Mouse (Mus musculus) thymus, postnatal 10 days (tissue): ENCODE data around the gene Aimp2.

ENCODE experiments used
- DNase-seq, 2 experiments: peaks; one replicate each; pipeline ENCODE4 v3.0.0; 2021; ENCODE audit warnings: low spot score in 2 of 2

Aimp2 gene

DNA sequence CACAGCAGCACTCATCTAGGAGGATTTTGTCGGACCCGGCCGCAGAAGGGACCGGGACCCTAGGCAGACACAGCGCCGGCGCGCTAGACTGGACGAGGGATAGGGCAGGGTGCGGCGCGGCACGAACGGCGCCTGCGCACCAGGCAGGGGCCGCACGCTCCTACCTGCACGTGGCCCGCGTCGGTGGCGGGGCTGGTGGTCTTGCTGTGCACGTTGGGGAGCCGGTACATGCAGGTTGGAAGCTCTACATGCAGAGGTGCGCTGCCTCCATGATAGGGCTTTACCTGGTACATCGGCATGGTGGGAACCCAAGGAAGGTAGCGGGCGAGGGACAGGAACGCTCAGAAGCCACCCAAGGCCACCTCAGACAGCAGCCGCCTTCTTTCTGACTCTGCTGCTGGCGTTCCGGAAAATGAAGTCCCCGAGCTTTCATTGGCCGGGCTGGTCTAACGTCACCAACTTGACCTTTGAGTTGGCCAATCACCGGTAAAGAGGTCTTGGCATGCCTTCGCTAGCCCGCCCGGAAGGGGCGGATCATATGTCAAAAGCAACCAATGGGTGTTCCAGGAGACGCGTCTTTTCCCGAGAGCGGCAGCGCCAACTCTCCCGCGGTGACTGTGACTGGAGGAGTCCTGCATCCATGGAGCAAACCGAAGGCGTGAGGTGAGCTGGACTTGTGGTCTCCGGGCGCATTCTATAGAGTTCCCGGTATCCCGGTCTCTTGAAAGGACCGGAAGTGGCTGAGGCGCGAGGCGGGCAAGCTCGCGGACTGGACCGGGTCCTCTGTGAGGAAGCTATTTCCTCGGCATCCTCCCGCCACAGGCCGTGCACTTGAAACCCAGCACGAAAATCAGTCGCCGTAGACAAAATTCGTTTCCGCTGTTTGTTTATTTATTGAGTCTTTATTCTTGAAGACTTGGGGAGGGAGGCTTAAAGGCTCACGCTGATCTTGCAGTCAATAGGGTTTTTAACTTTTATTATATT, at the start of gene Aimp2, which contains the start of gene Pms2:
Gene Aimp2, minus strand, starts transcription at position 431 of the 984 bp plus-strand sequence.
Gene Pms2, plus strand, starts transcription at position 548 of the 984 bp plus-strand sequence.
- peak; percentile 89 to 91 for DNase-seq

DNA sequence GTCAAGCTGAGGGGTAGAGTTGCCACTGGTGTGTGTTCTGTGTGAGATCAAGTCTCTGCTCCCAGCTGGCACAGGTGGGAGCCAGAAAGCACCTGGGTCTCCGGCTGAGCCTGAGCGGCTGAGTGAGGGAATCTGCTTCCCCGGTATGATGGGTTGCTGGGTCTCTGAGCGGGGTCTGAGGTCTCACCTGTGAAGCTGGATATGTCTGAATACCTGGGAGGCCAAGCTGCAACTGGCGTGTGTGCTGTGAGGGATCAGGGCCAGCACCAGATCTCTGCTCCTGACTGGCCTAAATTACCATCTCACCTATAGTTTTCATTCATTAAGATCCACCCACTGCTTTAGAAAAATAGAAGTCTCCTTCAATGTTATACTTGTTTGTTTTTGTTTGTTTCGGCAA, 47.5 kb upstream of the Aimp2 start:
- no peak for DNase-seq

DNA sequence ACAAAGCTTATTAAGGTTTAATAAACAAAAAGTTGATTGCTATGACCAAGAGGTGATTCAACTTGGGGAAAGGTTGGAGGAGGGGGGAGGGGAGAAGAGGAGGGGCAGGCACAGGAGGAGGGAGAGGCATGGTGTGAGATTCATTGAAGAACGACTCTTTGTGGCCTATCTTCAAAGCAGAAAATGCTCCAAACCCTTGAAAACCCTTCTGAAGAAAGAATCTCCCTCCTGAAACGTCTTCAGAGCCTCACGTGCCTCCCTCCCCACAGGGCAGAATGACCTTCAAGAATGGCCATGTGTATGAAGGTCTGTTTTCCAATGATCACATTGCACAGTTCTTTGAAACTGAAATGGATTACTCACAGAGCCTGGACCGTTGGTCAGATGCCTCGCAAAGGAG, 40.4 kb upstream of the Aimp2 start:
- no peak for DNase-seq

DNA sequence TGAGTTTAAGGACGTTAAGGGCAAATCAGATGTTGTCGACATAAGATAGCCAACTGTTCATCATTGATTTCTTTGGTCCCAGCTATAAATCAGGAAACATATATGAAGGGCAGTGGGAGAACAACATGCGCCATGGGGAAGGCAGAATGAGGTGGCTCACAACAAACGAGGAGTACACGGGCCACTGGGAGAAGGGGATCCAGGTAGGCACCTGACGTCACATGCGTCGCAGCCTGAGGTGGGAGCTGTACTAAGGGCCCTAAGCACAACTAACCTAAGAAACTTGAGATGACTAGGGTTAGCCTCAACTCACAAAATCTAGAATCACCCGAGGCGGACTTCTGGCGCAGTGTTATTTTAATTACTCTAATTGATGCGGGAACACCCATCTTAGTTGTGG, 38.7 kb upstream of the Aimp2 start:
- DNase-seq: no peak

GRCm38 (mm10) chr5:143943231-143944125, 33.8 kb upstream of the Aimp2 start:
- no peak for DNase-seq

GRCm38 (mm10) chr5:143941588-143941987, 31.9 kb upstream of the Aimp2 start:
- DNase-seq: no peak

DNA sequence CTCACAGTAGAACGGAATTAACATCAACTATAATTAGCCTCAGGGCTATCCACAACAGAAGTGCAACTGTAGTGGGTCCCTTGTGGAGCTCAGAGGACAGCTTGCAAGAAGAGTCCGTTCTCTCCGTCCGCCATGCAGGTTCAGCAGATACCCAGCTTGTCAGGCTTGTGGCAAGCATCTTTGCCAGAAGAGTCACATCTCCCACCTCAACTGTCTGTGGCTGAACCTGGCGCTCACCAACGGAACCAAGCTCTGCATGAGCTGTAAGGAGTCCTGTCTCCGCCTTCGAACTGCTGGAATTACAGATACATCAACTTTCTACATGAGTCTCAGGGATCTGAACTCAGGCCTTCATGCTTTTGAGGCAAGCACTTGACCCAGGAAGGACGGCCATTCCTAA, 26.5 kb upstream of the Aimp2 start:
- no peak for DNase-seq

DNA sequence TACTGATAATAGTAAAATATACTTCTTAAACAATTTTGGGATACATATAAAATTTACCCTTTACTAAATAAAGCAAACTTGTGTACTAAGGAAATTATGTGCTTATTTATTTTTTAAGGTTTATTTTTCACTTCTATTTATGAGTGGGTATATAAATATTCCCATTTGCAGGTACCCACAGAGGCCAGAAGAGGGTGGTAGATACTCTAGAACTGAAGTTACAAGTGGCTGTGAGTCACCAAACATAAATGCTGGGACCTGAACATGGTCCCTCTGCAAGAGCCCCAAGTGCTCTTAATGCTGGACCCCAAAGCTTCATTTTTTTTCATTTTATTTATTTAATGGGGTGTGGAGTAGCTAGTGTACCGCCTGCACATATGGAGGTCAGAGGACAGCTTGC, 24.2 kb upstream of the Aimp2 start:
- DNase-seq: no peak

DNA sequence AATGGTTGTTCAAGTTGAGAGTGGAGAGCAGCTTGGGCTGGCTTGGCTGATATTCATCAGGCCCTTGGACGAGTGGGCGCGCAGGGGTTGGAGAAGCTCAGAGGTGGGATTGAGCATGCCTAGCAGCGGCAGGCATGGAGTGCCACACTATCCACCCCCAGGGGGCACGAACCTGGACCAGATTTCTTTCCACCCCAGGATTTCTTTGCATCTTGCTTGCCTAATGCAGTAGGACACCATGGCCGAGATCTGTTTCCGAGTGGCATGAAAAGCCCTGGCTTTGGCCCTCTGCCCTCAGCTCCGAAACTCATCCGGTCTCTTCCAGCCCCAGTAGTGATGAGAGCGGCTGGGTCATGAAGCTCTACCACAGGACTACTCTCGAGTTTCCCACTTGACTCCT, 23.8 kb upstream of the Aimp2 start:
- no peak for DNase-seq

DNA sequence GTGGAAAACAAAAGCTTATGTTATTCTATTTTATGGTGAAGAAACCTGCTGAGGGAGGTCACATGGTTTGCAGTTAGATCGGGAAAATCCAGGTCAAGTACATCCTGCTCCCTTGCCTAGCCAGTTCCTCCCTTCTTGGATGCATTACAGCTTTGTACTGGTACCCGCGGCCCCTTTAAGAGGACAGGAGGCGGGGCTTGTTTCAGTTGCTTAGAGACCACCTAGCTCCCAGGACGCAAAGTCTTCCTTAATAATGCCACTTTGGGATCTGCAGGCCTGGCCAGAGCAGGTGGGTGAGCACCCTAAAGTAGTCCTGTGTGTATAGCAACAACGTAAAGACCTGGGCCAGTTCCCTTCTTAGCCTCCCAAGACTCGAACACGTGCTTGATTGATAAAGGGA, 23.2 kb upstream of the Aimp2 start, which contains the start of gene Rsph10b:
Gene Rsph10b, plus strand, starts transcription at position 205 of the 400 bp plus-strand sequence.
- no peak for DNase-seq

DNA sequence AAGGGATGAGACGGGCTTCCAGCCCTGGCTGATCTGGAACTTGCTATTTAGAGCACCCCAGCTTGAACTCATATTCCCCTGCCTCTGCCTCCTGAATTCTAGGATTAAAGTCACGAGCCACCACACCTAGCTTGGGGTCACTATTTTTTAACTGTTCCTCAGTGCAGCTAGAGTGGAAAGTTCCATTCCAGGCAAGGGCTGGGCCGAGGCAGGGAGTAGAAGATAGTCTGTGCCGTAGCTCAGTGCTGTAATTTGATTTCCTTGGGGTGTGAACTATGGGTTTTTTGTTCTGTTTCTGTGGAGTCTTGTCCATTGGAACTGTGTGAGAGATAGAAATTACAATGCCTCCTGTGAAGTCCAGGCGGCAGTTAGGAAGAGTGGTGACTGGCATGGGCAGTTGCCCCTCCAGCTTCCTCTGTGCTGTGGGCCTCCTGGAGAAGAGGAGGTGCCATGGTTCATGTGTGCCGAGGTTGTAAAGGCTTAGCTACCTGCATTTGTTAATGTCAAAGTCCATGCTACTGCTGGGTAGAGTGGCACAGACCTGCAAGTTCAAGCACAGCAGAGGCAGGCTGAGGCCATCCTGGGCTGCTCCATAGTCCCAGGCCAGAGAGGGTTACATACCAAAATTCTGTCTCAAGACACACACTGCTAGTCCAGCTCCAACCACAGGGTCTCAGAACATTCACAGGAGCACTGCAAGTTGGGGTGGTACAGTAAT, 22.4 kb upstream of the Aimp2 start:
- DNase-seq: no peak

- DNase-seq: no peak
Measured at GRCm38 (mm10) chr5:143930656-143931055, 21.0 kb upstream of the Aimp2 start.

DNA sequence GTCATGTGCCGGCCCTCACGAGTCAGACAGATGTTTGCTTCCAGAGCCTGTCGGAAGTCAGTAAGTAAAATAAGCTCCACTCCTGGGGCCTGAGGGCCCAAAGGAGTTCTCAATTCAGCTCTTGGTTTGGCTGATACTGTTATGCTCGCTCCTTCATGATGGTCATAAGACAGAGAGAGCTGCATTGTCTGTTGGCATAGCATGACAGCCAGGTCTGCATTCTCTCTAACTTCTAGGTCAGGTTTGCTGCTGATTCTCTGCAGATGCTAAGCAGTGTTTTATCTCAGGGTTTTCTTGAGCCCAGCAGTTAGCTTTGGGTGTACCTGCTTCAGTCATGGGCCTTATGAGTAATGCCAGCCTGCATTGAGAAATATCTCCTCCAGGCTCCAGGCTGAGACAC, 19.6 kb upstream of the Aimp2 start:
- no peak for DNase-seq

DNA sequence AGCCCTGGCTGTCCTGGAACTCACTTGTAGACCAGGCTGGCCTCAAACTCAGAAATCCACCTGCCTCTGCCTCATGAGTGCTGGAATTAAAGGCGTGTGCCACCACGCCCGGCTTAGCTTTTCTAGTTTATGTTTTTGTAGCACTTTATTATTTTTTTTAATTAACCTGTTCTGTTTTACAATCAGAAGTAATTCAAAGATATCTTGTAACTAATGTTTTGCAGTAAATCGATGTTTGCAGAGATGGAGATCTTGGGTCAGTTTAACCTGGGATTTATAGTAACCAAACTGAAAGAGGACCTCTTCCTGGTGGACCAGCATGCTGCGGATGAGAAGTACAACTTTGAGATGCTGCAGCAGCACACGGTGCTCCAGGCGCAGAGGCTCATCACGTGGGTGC, 18.2 kb upstream of the Aimp2 start, which contains the start of gene Gm42421:
Gene Gm42421, plus strand, starts transcription at position 301 of the 400 bp plus-strand sequence.
- no peak for DNase-seq

DNA sequence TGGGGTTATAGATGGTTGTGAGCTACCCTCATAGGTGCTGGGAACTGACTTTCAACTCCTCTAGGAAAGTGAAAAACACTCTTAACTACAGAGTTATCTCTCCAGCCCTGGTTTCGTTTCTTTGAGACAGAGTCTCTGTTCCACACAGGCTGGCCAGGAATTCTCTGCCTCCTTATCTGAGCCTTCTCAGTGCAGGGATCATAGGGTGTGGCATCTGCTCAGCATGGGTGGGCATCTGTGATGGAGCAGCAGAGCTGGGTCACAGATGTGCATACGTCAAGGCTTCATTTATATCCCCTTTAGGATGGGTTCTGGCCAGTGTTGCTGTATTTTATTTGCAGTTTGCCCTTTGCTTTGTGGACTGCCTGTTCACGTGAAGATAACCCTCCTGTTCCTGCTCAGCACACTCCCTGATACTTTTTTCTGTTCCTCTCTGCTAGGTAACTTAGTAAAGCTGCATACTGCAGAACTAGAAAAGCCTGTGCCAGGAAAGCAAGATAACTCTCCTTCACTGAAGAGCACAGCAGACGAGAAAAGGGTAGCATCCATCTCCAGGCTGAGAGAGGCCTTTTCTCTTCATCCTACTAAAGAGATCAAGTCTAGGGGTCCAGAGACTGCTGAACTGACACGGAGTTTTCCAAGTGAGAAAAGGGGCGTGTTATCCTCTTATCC, 15.3 kb upstream of the Aimp2 start:
- DNase-seq: no peak

- no peak for DNase-seq
Measured at GRCm38 (mm10) chr5:143918120-143918519, 8.5 kb upstream of the Aimp2 start.

DNA sequence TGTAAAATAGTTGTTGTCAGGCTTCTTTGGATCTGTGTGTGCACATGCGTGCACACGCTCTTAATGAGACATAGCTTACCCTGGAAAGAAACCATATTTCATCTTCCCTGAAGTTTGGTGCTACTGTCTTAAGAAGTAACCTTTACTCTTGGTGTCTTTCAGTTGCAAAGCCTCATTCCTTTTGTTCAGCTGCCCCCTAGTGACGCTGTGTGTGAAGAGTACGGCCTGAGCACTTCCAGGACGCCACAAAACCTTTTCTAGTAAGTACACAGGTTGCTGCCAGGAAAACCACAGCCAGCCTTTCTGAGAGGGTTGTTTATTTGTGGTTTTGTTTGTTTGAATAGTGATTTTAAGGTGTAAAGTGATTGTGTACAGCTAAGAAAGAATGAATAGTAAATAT, 7.8 kb upstream of the Aimp2 start:
- DNase-seq: peak in 1 of 2 experiments; percentile 57

DNA sequence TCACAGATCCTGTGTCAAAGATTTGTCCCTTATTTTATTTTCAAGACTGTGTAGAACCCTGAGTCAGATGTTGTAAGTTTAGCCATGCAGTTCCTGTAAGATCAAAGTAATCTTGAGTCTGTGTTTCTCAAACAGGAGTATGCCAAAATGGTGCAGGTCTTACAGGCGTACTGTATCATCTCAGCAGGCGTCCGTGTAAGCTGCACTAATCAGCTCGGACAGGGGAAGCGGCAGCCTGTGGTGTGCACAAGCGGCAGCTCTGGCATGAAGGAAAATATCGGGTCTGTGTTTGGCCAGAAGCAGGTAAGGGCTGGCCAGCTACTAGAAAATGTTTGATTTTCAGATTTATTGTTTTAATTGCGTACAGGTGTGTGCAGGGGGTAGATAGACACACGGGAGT, 6.6 kb upstream of the Aimp2 start:
- DNase-seq: no peak

GRCm38 (mm10) chr5:143908926-143909325, 721 bp downstream of the Aimp2 start:
- no peak for DNase-seq

- DNase-seq: no peak
Measured at GRCm38 (mm10) chr5:143906429-143906828, 3.2 kb downstream of the Aimp2 start.

DNA sequence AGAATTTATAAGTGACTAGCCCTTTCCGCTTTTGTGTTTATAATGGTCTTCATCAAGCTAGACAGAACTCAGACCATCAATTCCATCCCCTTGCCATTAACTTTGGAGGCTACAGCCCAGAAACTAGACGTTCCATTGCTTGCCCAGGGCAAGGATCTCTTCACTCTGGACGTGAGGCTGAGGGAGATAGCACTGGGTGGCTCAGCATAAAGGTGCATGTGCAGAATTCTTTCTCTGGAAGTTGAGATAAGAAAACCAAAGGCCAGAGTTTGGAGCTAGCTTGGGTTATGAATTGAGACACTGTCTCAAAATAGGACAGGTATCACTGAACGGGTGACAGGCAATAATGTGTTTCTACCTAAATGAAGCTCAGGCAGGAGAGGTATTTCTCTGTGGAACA, 5.8 kb downstream of the Aimp2 start:
- no peak for DNase-seq
